Mouse (Mus musculus): ENCODE results near the gene Rgs3.
A peak's percentile ranks its signal among the peaks of the same experiment; 100 is the strongest.
"Not testable (repeated sequence)": the region's sequence is repeated elsewhere in the genome, so short reads cannot be mapped to it uniquely, and the experiment has no call there.

Gene Rgs3

GRCm38 (mm10) chr4:62551966-62552365 is 7.7 kb upstream of the Rgs3 start:
- no peak for DNase-seq (ENCODE audit: low spot score)

- no peak for DNase-seq (ENCODE audit: low spot score)
Measured at GRCm38 (mm10) chr4:62557436-62557835, 2.2 kb upstream of the Rgs3 start.

GRCm38 (mm10) chr4:62560963-62561629 is 1.4 kb downstream of the Rgs3 start:
- DNase-seq (ENCODE audit: low spot score) = peak; percentile 54

- no peak for DNase-seq (ENCODE audit: low spot score)
Measured at GRCm38 (mm10) chr4:62561630-62562001, 2.0 kb downstream of the Rgs3 start.

- no peak for DNase-seq (ENCODE audit: low spot score)
Measured at GRCm38 (mm10) chr4:62562006-62562405, 2.4 kb downstream of the Rgs3 start.

GRCm38 (mm10) chr4:62566530-62566929 is 6.9 kb downstream of the Rgs3 start:
- DNase-seq (ENCODE audit: low spot score) = no peak

GRCm38 (mm10) chr4:62567696-62568095 is 8.0 kb downstream of the Rgs3 start:
- DNase-seq (ENCODE audit: low spot score) = no peak

- DNase-seq (ENCODE audit: low spot score) = no peak
Measured at GRCm38 (mm10) chr4:62568359-62568758, 8.7 kb downstream of the Rgs3 start.

GRCm38 (mm10) chr4:62569603-62570002 is 10.0 kb downstream of the Rgs3 start:
- DNase-seq (ENCODE audit: low spot score) = no peak

GRCm38 (mm10) chr4:62570029-62570428 is 10.4 kb downstream of the Rgs3 start:
- no peak for DNase-seq (ENCODE audit: low spot score)

- no peak for DNase-seq (ENCODE audit: low spot score)
Measured at GRCm38 (mm10) chr4:62582365-62583264, 23.0 kb downstream of the Rgs3 start.

GRCm38 (mm10) chr4:62583265-62584092 is 23.8 kb downstream of the Rgs3 start:
- peak; percentile 31 for DNase-seq (ENCODE audit: low spot score)

- no peak for DNase-seq (ENCODE audit: low spot score)
Measured at GRCm38 (mm10) chr4:62587067-62587466, 27.4 kb downstream of the Rgs3 start.

GRCm38 (mm10) chr4:62590878-62591277 is 31.2 kb downstream of the Rgs3 start:
- no peak for DNase-seq (ENCODE audit: low spot score)

- DNase-seq (ENCODE audit: low spot score) = no peak
Measured at GRCm38 (mm10) chr4:62591326-62591725, 31.7 kb downstream of the Rgs3 start.

GRCm38 (mm10) chr4:62593546-62594240 is 34.0 kb downstream of the Rgs3 start:
- DNase-seq (ENCODE audit: low spot score) = not testable (repeated sequence)

- no peak for DNase-seq (ENCODE audit: low spot score)
Measured at GRCm38 (mm10) chr4:62594442-62594841, 34.8 kb downstream of the Rgs3 start.

GRCm38 (mm10) chr4:62596051-62596450 is 36.4 kb downstream of the Rgs3 start:
- DNase-seq (ENCODE audit: low spot score) = no peak

- no peak for DNase-seq (ENCODE audit: low spot score)
Measured at GRCm38 (mm10) chr4:62600549-62600948, 40.9 kb downstream of the Rgs3 start.

- DNase-seq (ENCODE audit: low spot score) = no peak
Measured at GRCm38 (mm10) chr4:62603607-62604006, 44.0 kb downstream of the Rgs3 start.

- no peak for DNase-seq (ENCODE audit: low spot score)
Measured at GRCm38 (mm10) chr4:62604094-62604493, 44.4 kb downstream of the Rgs3 start.
